Mouse (Mus musculus) lung, postnatal 0 days (tissue): ENCODE measurements around the gene Extl1.

Experiments
- CTCF ChIP-seq: IDR thresholded peaks from 2 replicates; pipeline ENCODE4 v1.5.1; 2016; ENCODE audit warnings: antibody characterized with exemption, mild to moderate bottlenecking
- EP300 ChIP-seq: IDR thresholded peaks from 2 replicates; pipeline ENCODE4 v1.6.1; 2016; ENCODE audit warnings: antibody characterized with exemption, mild to moderate bottlenecking, control low read depth

DNA sequence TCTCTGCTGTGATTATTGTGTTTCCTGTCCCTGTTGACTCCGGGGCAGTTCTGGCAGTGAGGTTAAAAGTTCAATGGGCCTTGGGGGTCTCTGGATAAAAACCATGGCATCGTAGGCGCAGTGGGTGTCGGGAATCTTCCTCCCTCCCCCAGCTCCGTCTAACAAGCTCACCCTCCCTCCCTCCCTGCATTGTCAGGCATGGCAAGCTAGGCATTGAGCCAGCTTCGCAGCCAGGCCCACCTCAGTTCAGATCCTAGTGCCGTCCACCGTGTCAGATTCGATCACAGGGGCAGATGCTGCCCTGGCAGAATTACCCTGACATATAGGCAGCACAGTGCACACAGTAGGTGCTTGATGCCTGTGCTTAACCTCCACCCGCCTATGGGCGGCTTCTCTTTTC is 38.3 kb upstream of the Extl1 start:
- TF ChIP-seq EP300 (no peak), CTCF (no peak)
